Comparison of ENCODE assay signal across 27 mouse cellular contexts in genomic region chr5:119162132-119162675, GRCm38 (mm10).
A peak's percentile ranks its signal among the peaks of the same experiment; 100 is the strongest.
DNase-seq lines count a peak whose midpoint lies in the region; ATAC-seq and TF ChIP-seq lines count a peak whose summit lies in the region.
"Had no signal": no experiment of that assay in that cellular context is flagged by ENCODE, and none has a peak within 500 bp of the region (broad histone marks: within the 10 kb centered on the region; RNA-seq: fewer than 3 reads in every experiment).

No protein-coding gene starts in this region.

- TF ChIP-seq EP300 in heart, adult 2 months (IDR thresholded peaks at IDR 0.05; ENCODE audit: insufficient read depth, low read depth, low read length), result no peak

- H3K27me3 ChIP-seq in heart, adult 2 months (ENCODE audit: control insufficient read depth, insufficient read depth, low read length), result no peaks in the 10 kb centered on the region
- H3K27me3 ChIP-seq in forebrain, embryonic 14.5 days (replicated peaks; ENCODE audit: control insufficient read depth, insufficient read depth, low read length), result no peaks in the 10 kb centered on the region
- H3K27me3 ChIP-seq: embryonic facial prominence, embryonic 15.5 days; heart, embryonic 13.5 days; hindbrain, embryonic 15.5 days; lung, embryonic 15.5 days; midbrain, embryonic 12.5 days; neural tube, embryonic 15.5 days had no signal

- no peak overlapping the region for H3K4me3 ChIP-seq in heart, adult 2 months
- no peak overlapping the region for H3K4me3 ChIP-seq in forebrain, embryonic 14.5 days (ENCODE audit: low read depth, low read length)
- H3K4me3 ChIP-seq: embryonic facial prominence, embryonic 15.5 days; heart, embryonic 13.5 days; hindbrain, embryonic 15.5 days; layer of hippocampus, adult 2 months; limb, embryonic 13.5 days; lung, embryonic 15.5 days; midbrain, embryonic 12.5 days; neural tube, embryonic 15.5 days had no signal

- no peak for TF ChIP-seq POLR2A in heart, adult 2 months (IDR thresholded peaks at IDR 0.05; ENCODE audit: insufficient read depth, low read depth, low read length)

- intact Hi-C loops in heart, adult 2 months (cut with DNase I), result no loop called here

- no peaks in the 10 kb centered on the region for H3K9me3 ChIP-seq in forebrain, embryonic 14.5 days (replicated peaks; ENCODE audit: control insufficient read depth, low read length)
- H3K9me3 ChIP-seq: embryonic facial prominence, embryonic 15.5 days; heart, embryonic 13.5 days; hindbrain, embryonic 15.5 days; limb, embryonic 13.5 days; lung, embryonic 15.5 days; midbrain, embryonic 12.5 days; neural tube, embryonic 15.5 days had no signal

- H3K4me2 ChIP-seq in forebrain, embryonic 14.5 days (ENCODE audit: low read length), result no peak overlapping the region
- H3K4me2 ChIP-seq: embryonic facial prominence, embryonic 15.5 days; heart, embryonic 13.5 days; hindbrain, embryonic 15.5 days; limb, embryonic 13.5 days; liver, embryonic 11.5 days; lung, embryonic 15.5 days; midbrain, embryonic 12.5 days; neural tube, embryonic 15.5 days had no signal

- peak; percentile 79 for ATAC-seq in forebrain, embryonic 14.5 days
- ATAC-seq: CD4-positive, CD25-positive, alpha-beta regulatory T cell, adult 4 months had no signal

- peak; percentile 24 for DNase-seq in heart, adult 11 months
- DNase-seq in heart, adult 2 months, result no peak
- peak; percentile 65 for DNase-seq in Muller cell, postnatal 12 days (ENCODE audit: inconsistent ontology term)
- peak; percentile 85 for DNase-seq in forebrain, embryonic 14.5 days (ENCODE audit: low spot score)
- peak; percentile 96 for DNase-seq in retina, postnatal 1 day
- DNase-seq in gastrocnemius, adult 8-10 months (ENCODE audit: low spot score in 2 of 2), result no peak
- no peak for DNase-seq in spleen, postnatal 4 days (ENCODE audit: low spot score in 2 of 2)
- DNase-seq: adrenal gland, adult 8-10 months; cerebellum, adult 11 months; cerebellum, adult 9-11 months; gastrocnemius, postnatal 36 days; heart, postnatal 10 days; kidney, adult 18-20 months; kidney, postnatal 36 days; lung, postnatal 36 days; right cerebral cortex, postnatal 4 days; thymus, postnatal 4 days had no signal

- H3K36me3 ChIP-seq in heart, adult 2 months (ENCODE audit: control insufficient read depth, insufficient read depth, low read length), result no peaks in the 10 kb centered on the region
- H3K36me3 ChIP-seq in forebrain, embryonic 14.5 days (ENCODE audit: control insufficient read depth, insufficient read depth, low read length), result no peaks in the 10 kb centered on the region
- H3K36me3 ChIP-seq: embryonic facial prominence, embryonic 15.5 days; heart, embryonic 13.5 days; hindbrain, embryonic 15.5 days; limb, embryonic 13.5 days; lung, embryonic 15.5 days; midbrain, embryonic 12.5 days; neural tube, embryonic 15.5 days had no signal

- 94% methylated on average over 13 of the region's 13 CpGs for WGBS in heart, adult 2 months
- 17% methylated on average over 13 of the region's 13 CpGs for WGBS in forebrain, embryonic 14.5 days

- TF ChIP-seq CTCF in heart, adult 2 months (IDR thresholded peaks at IDR 0.05), result no peak

- H3K4me1 ChIP-seq in heart, adult 2 months (ENCODE audit: control insufficient read depth, insufficient read depth, low read length), result no peaks in the 10 kb centered on the region
- no peaks in the 10 kb centered on the region for H3K4me1 ChIP-seq in forebrain, embryonic 14.5 days (ENCODE audit: control insufficient read depth, insufficient read depth, low read length)
- H3K4me1 ChIP-seq: embryonic facial prominence, embryonic 15.5 days; heart, embryonic 13.5 days; hindbrain, embryonic 15.5 days; limb, embryonic 13.5 days; lung, embryonic 15.5 days; midbrain, embryonic 12.5 days; neural tube, embryonic 15.5 days had no signal

- H3K79me2 ChIP-seq in heart, adult 2 months (replicated peaks; ENCODE audit: control insufficient read depth, insufficient read depth, low read length), result no peaks in the 10 kb centered on the region

- H3K27ac ChIP-seq in heart, adult 2 months, result no peak overlapping the region
- no peak overlapping the region for H3K27ac ChIP-seq in forebrain, embryonic 14.5 days (ENCODE audit: low read depth, low read length)
- H3K27ac ChIP-seq: embryonic facial prominence, embryonic 15.5 days; heart, embryonic 13.5 days; hindbrain, embryonic 15.5 days; layer of hippocampus, adult 2 months; limb, embryonic 13.5 days; lung, embryonic 15.5 days; midbrain, embryonic 12.5 days; neural tube, embryonic 15.5 days had no signal

- H3K9ac ChIP-seq in heart, adult 2 months (ENCODE audit: low read depth, low read length), result no peak overlapping the region
- no peak overlapping the region for H3K9ac ChIP-seq in forebrain, embryonic 14.5 days (ENCODE audit: low read length)
- H3K9ac ChIP-seq: embryonic facial prominence, embryonic 15.5 days; heart, embryonic 13.5 days; hindbrain, embryonic 15.5 days; limb, embryonic 13.5 days; lung, embryonic 15.5 days; midbrain, embryonic 12.5 days; neural tube, embryonic 15.5 days had no signal

Comparison
In these comparisons a context has a peak if more than half of its experiments do, and no peak if none do; other contexts are left out.
1. DNase-seq: peak in heart, adult 11 months (single experiment), Muller cell, postnatal 12 days (single experiment), forebrain, embryonic 14.5 days (single experiment) and retina, postnatal 1 day (single experiment); none in heart, adult 2 months (0 of 2), gastrocnemius, adult 8-10 months (0 of 2) and spleen, postnatal 4 days (0 of 2).